Mouse (Mus musculus) heart, postnatal 14 days (tissue): Measurements from ENCODE around the gene Hint2. TPM values are rescaled to one million over a fixed set of nuclear protein-coding genes. Genes with fewer than 3 reads are reported as not detected.

ENCODE experiments used
- DNase-seq, 2 experiments: peaks; one replicate each; pipeline ENCODE4 v3.0.0; 2021 to 2022
- intact Hi-C: fragments of 180-260 bp; cut with DNase I; formaldehyde crosslinking; loops from one replicate; pipeline ENCODE4 v1.15.1; 2025
- long read RNA-seq, 2 experiments: library from polyadenylated mRNA; stranded (forward); transcript quantifications; one replicate each; pipeline ENCODE4 v2.0.0; 2021
- total RNA-seq, 2 experiments: library from RNA; stranded (reverse); gene quantifications; 2 replicates each; pipeline ENCODE4 v1.2.3; 2021

Gene Hint2
- total RNA-seq = 100 to 1,000 TPM; 122 to 128 TPM
- long read RNA-seq, experiment 1, transcript Hint2-201 (5 exons, 610 nt) = major isoform, 124 of 133 reads
- long read RNA-seq, experiment 1, partial matches to known transcripts = 6 of 133 reads
- long read RNA-seq, experiment 1, other reads (novel, unspliced or antisense) = 2 of 133 reads
- long read RNA-seq, experiment 2, transcript Hint2-201 (5 exons, 610 nt) = major isoform, 99 of 111 reads
- long read RNA-seq, experiment 2, partial matches to known transcripts = 12 of 111 reads
- long read RNA-seq, experiment 2, other reads (novel, unspliced or antisense) = 0 of 111 reads

- intact Hi-C loops = no loop called here
Observed at GRCm38 (mm10) chr4:43656339-43657109, at the start of gene Hint2. Gene Hint2, minus strand, starts transcription at chr4:43656466.

DNA sequence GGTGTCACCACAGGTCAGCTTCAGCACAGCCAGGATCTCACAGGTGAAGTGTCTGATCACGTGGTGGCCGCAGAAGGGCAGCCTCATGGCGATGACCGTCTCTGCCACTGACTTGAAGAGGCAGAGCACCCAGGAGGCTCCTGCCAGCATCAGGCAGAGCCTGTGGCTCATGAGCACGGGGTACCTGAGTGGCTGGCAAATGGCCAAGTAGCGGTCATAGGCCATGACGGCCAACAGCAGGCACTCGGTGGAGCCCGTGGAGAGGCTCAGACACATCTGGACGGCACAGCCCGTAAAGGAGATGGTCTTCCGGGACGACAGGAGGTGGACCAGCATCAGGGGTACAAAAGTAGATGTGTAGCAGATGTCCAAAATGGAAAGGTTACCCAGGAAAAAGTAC is 49.7 kb upstream of the Hint2 start:
- intact Hi-C loops = no loop called here
- no peak for DNase-seq

More at GRCm38 (mm10) chr4:43656339-43657109, at the start of gene Hint2:
- peak; percentile 91 to 94 for DNase-seq

DNA sequence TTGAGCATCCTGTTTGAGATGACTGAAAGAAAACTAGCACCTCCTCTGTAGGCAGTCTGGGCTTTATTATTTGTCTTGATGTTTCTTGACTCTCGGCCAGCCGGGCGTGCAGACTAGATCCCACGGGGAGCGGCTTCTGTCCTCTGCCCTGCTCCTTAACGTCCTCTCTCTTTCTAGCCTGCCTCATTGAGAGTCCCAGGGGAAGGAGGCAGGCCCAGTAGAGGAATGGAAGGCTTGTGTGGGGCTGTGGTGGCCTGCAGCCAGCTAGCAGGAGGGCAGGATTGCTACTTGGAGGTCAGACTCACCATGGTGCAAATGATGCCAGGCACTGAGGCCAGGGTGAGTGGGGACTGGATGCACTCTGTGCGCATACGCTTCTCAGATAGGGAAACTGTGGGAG is 47.6 kb upstream of the Hint2 start:
- DNase-seq = peak; percentile 12 to 16
- intact Hi-C loops = no loop called here

DNA sequence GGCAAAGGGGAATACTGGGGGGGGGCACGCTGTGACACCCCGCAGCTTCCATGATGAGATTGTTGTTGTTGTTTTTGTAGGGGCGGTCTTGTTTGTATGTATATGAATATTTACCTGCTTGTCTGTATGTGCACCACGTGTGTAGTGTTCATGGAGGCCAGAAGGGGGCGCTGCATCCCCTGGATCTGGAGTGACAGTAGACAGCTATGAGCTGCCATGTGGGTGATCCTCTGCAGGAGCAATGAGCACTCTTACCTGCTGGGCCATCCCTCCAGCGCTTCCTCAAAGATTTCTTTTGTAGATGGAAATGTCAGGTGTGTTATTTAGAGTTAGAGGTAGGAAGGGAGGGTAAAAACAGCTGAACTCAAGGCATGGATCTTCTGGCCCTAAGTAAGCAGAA is 47.2 kb upstream of the Hint2 start:
- DNase-seq = no peak
- intact Hi-C loops = no loop called here

DNA sequence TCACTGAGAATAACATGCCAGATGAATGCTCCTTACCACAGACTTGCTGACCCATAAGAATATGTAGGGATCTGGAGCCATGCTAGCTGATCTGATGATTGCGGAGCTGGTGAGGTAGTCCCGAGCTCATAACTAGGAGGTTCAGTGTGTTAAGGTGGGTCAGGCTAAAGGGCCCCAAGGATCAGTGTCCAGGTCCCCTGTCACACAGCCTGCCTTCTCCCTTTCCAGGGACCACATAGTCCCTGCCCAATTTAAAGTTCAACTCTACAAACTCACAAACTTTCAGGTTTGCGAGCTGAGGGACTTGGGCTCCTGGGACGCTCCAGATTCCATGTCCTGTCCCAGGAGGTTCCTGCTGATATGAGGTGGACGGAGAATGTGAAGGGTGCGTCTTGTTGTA is 44.4 kb upstream of the Hint2 start, which contains the start of gene Olfr70:
Olfr70 (minus strand) TSS at position 101 of the 400 bp plus-strand sequence.
- no peak for DNase-seq
- intact Hi-C loops = no loop called here

GRCm38 (mm10) chr4:43696561-43696960 is 40.3 kb upstream of the Hint2 start:
- no peak for DNase-seq
- intact Hi-C loops = no loop called here

DNA sequence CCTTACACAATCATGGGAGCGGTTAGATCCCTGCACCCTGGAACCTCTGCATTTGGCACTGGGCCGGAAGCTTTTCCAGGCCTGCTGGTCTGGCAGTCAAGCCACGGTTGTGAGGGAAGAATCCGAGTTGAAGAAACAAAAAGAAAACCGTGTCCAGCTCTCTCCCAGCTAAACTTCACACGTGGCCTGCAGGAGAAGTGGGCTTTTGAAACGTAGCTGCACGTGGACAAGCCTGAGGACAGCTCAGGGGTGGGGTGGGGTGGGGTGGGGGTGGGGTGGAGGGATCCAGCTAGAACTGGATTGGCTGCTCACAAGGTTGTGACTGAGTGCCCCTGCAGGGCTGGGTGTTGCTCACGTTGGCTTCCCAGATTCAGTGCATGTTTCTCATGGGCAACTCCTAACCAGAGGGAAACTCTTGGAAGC is 39.0 kb upstream of the Hint2 start:
- DNase-seq = peak; percentile 59 to 61
- intact Hi-C loops = no loop called here

GRCm38 (mm10) chr4:43694439-43695248 is 38.4 kb upstream of the Hint2 start:
- intact Hi-C loops = no loop called here

DNA sequence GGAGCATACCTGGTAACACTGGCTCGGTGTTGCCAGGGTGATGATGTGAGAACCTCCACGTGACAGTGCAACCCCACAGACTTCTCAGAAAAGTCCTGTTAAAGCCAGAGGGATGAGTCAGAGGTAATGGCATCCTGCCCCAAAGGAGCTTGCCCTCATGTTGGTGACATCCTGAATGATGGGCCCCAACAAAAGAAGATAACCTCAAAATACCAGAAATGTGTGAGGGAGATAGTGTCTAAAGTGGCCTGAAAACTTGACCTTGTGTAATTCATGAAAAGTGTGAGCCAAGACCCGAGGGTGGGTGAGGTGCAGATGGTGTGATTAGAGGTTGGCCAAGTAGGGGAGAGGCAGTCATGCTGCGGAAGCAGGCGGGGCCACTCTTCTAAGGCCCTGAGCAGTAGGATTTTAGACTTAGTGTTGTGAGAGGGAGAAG is 37.6 kb upstream of the Hint2 start:
- intact Hi-C loops = no loop called here
- DNase-seq = peak in 1 of 2 experiments; percentile 39

More at GRCm38 (mm10) chr4:43694439-43695248, 38.4 kb upstream of the Hint2 start:
- DNase-seq = no peak

DNA sequence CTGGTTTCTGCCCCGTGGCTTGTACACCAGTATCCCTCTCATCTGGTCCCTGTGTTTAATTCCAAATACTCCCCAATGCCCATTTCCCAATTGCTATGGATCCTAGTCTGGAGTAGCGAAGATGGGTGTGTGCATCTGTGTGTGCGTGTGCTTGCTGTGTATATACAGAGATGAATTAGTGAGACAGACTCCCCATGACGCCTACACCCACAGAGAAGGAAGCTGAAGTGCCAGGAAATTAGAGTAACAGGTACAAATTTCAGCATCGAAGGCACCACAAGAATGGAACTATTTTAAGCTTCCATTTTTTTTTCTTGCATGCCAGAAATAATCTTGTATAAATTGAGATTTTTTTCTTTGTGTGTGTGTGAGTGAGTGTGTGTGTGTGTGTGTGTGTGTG is 34.8 kb upstream of the Hint2 start:
- intact Hi-C loops = no loop called here
- DNase-seq = no peak

GRCm38 (mm10) chr4:43690021-43690420 is 33.8 kb upstream of the Hint2 start:
- DNase-seq = no peak
- intact Hi-C loops = no loop called here

DNA sequence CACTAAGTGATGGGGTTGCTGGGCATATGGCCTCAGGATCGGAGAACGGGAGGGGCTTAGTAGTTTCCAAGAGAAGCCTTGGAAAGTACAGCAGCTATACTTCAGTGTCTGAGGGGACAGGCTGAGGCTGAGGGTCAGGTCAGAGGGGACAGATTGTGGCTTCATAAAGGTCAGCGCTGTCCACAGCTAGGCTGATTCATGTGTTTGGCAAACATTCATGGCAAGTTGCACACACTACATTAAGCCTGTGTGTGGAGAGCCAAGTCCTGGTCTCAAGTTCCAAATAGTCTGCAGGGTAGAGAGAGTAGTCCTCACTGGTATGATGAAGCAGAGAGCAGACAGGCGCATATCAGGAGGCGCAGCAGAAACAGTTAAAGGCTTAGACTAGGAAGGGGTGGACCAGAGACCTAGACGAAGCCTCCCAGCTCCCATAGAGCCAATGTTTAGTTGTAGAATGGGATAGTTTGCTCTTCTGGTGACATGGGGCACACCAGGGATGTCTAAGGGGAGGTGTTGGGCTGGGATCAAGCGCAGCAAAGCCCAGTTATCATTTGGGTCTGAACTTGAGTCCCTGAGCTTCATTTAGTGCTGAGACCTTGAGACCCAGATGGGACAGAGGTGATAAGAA is 23.3 kb upstream of the Hint2 start:
- intact Hi-C loops = no loop called here
- no peak for DNase-seq

DNA sequence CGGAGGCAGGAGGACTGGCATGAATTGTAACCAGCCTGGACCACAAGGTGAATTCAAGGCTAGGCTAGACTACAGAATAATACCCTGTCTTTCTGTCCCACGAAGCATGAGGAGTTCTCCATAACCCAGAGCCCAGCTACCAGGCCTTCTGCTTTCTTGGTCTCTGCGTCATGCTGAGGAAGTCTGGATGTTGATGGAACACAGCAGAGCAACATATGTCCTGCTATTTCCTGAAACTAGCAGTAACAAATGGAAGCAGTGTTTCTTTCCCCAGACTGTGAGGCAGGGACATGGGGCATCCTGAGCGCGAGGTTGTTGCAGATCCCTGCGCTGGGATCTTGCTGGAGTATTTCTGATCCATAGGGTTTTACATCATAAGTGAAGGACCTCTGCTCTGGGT is 22.3 kb upstream of the Hint2 start:
- no peak for DNase-seq
- intact Hi-C loops = no loop called here

- intact Hi-C loops = loop anchor here (1.0 kb wide), 1 partner anchor 33 kb away; no protein-coding TSS in a partner anchor
- no peak for DNase-seq
Observed at GRCm38 (mm10) chr4:43675608-43676007, 19.3 kb upstream of the Hint2 start.

DNA sequence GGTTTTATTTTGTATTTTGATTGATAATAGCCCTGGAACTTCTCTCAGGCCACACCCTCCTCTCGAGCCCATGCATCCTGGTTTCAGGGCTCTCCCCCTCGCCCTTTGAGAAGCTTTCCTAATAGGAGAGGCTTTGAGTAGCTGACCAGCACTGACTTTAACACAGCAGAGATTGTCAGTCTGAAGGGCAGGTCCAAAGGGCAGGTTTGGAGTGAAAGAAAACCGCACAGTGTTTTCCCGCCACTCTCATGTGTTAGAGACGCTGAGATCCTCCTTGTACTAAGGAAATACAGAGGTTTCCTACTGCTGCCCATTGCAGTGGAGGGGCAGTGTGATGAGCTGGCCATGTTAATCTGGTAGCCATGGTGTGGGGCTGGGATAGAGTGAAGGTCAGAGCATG is 18.7 kb upstream of the Hint2 start:
- intact Hi-C loops = loop anchor here (1.0 kb wide), 1 partner anchor 33 kb away; no protein-coding TSS in a partner anchor
- no peak for DNase-seq

DNA sequence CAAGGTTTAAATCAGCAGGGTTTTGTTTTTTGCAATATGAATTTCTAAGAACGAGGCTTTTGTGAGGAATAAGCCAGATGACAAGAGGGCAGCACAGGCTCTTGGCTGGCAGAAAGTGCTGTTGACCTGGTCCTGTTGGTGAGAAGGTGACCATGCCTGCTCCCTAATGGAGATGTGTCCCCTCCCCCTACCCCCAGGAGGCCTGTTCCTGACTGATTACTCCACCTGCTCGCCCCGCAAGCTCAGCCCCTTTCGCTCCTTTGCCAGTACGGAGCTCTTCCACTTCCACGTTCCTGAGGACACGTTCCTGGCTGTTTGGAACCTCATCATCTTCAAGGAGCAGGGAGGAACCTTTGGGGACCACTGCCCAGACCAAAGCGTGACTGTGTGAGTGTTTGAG is 17.4 kb upstream of the Hint2 start:
- intact Hi-C loops = no loop called here

DNA sequence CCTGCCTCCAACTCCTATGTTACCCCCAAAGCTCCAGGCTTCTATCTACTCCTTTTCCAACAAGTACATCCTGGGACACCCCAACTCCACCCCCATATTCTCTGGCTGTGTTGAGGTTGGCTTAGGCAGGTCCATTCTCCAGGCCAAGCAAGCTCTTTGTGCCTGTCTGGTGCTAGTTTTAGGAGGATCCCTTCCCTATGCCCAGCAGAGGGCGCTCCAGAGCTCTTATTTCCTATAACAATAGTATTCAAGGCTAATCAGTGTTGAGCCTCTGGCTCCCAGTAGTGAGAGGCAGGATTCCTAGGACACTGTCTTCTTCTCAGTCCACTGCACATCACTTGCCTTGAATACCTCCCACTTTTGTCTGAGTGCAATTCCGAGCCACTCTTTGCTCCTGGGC is 15.8 kb upstream of the Hint2 start:
- peak; percentile 91 to 95 for DNase-seq
- intact Hi-C loops = loop anchor here (1.0 kb wide), 1 partner anchor 41 kb away; no protein-coding TSS in a partner anchor

More for the DNA sequence above, 17.4 kb upstream of the Hint2 start:
- no peak for DNase-seq

GRCm38 (mm10) chr4:43669428-43669794 is 13.1 kb upstream of the Hint2 start:
- intact Hi-C loops = loop anchor here (5.0 kb wide), 3 partner anchors 87 to 227 kb away; partner anchors contain the start of genes Msmp and Tesk1
- DNase-seq = peak; percentile 79 to 82

DNA sequence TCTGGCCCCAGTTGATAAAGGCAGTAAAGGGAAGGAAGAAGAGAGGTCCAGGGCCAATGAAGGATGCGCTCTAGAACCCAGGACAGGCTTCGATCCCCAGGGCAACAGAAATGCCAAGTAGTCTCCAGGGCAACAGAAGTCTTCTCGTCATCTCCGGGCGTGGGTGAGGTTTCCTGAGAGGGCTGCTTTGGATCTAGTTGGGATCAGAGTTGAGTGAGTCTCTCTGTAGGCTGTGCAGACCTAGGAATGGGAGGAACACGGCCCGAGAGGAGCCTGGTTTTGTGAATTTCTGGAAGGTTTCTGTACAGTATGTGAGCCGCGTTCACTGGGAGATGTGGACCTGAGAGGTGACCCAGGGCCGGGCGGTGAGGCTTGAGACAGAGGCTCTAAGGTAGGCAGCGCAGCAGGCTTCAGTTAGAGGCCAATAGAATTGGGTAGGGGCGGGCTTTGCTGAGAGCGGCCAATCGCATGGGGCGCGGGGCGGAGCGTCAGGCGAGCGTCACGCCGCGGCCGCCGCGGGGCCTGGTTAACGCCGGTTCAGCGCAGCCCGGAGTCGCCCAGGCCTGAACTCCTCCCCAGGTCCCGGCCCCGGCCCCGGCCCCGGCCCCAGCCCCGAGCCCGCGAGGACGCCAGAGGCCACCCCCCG is 12.6 kb upstream of the Hint2 start, which contains the start of the genes Tmem8b and Fam221b:
Tmem8b (plus strand) TSS at position 190 of the 646 bp plus-strand sequence.
Fam221b (minus strand) TSS at position 364 of the 646 bp plus-strand sequence.
- DNase-seq = peak; percentile 92
- intact Hi-C loops = loop anchor here (5.0 kb wide), 3 partner anchors 87 to 227 kb away; partner anchors contain the start of genes Msmp and Tesk1
